Mouse (Mus musculus): ENCODE results near the gene Sdr39u1. TPM values are rescaled to one million over a fixed set of nuclear protein-coding genes. Genes with fewer than 3 reads are reported as not detected.
A peak's percentile ranks its signal among the peaks of the same experiment; 100 is the strongest.

Gene Sdr39u1
- polyA plus RNA-seq, 1 experiment: 218 TPM

DNA sequence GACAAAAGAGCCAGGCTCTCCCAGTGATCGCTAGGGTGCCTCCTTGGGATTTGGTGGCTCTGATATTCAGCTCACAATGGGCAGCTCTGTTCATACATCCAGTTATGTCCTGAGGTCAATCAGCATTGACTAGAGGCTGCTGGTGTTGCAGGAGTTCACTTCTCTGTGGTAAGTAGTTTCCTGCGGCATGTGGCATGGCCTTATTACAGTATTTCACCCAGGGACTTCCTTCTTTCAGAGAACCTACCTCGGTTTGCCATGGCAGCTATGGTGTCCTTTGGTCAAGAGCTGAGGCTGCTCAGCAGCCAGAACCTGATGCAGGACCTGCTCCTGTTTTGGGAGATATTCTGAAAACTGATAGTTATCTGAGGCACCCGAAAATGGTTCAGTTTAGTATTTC lies 26.8 kb upstream of the Sdr39u1 start:
- no peaks in the 10 kb centered on the region for H3K4me1 ChIP-seq (ENCODE audit: control insufficient read depth, insufficient read depth, low read length)
- no peak for TF ChIP-seq CTCF (IDR thresholded peaks at IDR 0.05; ENCODE audit: borderline replicate concordance, insufficient read depth, low read depth, low read length)
- no peak for TF ChIP-seq POLR2A (IDR thresholded peaks at IDR 0.05; ENCODE audit: borderline replicate concordance, insufficient read depth, low read length)
- no peak for DNase-seq
- 88% methylated on average over 4 of the region's 4 CpGs for WGBS
- no peak overlapping the region for H3K4me3 ChIP-seq (replicated peaks; ENCODE audit: insufficient read depth, low read depth, low read length)
- H3K27ac ChIP-seq (ENCODE audit: insufficient read depth, low read length): no peak overlapping the region
- no peaks in the 10 kb centered on the region for H3K27me3 ChIP-seq (ENCODE audit: control insufficient read depth, insufficient read depth, low read length)

DNA sequence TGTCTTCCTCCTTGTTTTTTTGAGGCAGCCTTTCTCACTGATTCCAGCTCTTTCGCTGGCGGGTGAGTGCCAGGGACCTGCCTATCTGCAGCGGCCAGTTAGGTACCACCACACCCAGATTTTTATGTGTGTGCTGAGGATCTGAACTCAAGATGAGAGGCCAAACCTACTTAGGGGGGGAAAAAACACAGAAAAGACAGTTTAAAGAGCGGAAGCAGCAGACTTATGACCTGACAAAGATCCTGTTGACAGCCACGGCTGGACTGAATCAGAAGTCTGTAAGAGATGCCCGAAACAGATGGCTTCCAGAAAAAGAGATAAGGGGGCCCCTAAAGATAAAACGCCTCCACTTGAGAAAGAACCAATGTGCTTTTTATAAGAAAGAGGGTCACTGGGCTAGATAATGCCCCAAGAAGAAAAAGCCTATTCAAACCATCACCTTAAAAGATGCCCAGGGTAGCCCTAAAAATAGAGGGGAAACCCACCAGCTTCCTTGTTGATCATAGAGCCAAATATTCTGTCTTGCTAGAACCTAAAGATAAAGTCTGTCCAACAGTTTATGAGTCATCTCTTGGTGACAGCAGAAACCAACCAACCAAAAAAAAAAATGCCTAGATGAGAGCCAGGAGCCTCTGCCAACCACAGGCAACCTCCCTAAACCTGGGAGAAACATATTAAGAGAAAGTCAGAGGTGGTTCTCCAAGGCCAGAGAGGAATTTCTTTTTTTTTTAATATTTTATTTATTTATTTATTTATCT lies 22.6 kb upstream of the Sdr39u1 start:
- DNase-seq: peak in 1 of 2 experiments; percentile 20
- Histone ChIP-seq H3K27me3 (ENCODE audit: control insufficient read depth, insufficient read depth, low read length) (no peaks in the 10 kb centered on the region), H3K27ac (ENCODE audit: insufficient read depth, low read length) (no peak overlapping the region), H3K4me1 (ENCODE audit: control insufficient read depth, insufficient read depth, low read length) (no peaks in the 10 kb centered on the region), H3K4me3 (replicated peaks; ENCODE audit: insufficient read depth, low read depth, low read length) (no peak overlapping the region)
- 75% methylated on average over 7 of the region's 7 CpGs for WGBS
- TF ChIP-seq CTCF (IDR thresholded peaks at IDR 0.05; ENCODE audit: borderline replicate concordance, insufficient read depth, low read depth, low read length): no peak
- no peak for TF ChIP-seq POLR2A (IDR thresholded peaks at IDR 0.05; ENCODE audit: borderline replicate concordance, insufficient read depth, low read length)

DNA sequence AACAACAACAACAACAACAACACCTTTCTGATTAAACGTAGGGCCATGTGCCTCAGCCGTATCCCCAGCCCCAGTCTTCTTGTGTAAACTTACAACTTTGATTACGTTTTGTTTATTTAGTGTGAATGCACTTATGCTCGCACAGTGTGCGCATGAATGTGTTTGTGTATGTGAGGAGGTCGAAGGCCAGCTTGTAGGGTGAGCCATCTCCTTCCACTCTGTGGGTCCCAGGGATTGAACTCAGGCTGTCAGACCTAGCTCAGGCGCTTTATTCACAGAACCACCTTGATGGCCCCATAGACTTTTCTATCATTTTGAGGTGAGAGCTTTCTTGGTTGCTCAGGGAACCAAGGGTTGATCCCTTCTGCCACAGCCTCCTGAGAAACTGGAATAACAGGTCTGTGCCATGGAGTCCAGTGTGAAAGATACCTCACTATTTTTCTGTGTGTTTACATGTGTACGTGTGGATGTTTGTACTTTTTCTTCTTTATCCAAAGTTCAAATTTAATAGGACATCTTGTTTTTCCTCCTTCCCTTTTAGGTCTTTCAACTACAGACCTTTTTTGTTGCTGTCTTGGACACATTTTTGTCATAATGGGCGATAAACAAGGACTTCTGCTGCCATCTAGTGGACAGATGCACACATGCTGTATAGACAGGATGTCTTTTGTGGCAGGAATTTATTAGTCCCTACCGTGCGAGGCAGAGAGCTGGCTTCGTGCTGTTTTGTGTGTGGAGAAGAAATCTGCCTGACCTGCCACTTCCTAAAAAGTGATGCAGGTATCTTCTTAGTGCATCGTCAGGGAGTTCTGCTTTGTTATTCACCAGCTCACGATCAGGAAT lies 18.4 kb upstream of the Sdr39u1 start:
- TF ChIP-seq CTCF (IDR thresholded peaks at IDR 0.05; ENCODE audit: borderline replicate concordance, insufficient read depth, low read depth, low read length) (peak; percentile 67), POLR2A (IDR thresholded peaks at IDR 0.05; ENCODE audit: borderline replicate concordance, insufficient read depth, low read length) (no peak)
- Histone ChIP-seq H3K27me3 (ENCODE audit: control insufficient read depth, insufficient read depth, low read length) (no peaks in the 10 kb centered on the region), H3K27ac (ENCODE audit: insufficient read depth, low read length) (no peak overlapping the region), H3K4me1 (ENCODE audit: control insufficient read depth, insufficient read depth, low read length) (no peaks in the 10 kb centered on the region), H3K4me3 (replicated peaks; ENCODE audit: insufficient read depth, low read depth, low read length) (no peak overlapping the region)
- WGBS: 45% methylated on average over 14 of the region's 14 CpGs
- peak; percentile 74 to 81 for DNase-seq

DNA sequence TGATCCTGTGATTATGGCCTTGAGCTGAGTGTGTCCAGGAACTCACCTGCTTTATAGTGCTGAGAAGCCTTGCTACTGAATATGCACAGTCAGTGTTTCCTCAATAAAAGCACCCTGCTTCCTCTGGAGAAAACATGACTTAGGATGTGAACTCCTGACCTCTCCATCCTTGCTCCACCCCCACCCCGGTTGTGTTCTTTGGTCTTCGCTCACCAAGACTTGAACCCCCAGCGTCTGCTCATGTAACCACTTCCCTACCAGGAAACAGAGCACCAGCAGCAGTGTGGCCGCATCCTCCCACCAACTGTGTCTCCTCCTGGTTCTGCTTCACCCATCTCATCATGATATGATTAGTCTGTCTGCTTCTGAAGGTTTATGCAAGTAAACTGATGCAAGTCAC lies 13.3 kb upstream of the Sdr39u1 start:
- no peaks in the 10 kb centered on the region for H3K4me1 ChIP-seq (ENCODE audit: control insufficient read depth, insufficient read depth, low read length)
- DNase-seq: no peak
- H3K4me3 ChIP-seq (replicated peaks; ENCODE audit: insufficient read depth, low read depth, low read length): no peak overlapping the region
- no peak overlapping the region for H3K27ac ChIP-seq (ENCODE audit: insufficient read depth, low read length)
- WGBS: 63% methylated on average over 4 of the region's 4 CpGs
- no peaks in the 10 kb centered on the region for H3K27me3 ChIP-seq (ENCODE audit: control insufficient read depth, insufficient read depth, low read length)
- TF ChIP-seq POLR2A (IDR thresholded peaks at IDR 0.05; ENCODE audit: borderline replicate concordance, insufficient read depth, low read length) (no peak), CTCF (IDR thresholded peaks at IDR 0.05; ENCODE audit: borderline replicate concordance, insufficient read depth, low read depth, low read length) (no peak)

DNA sequence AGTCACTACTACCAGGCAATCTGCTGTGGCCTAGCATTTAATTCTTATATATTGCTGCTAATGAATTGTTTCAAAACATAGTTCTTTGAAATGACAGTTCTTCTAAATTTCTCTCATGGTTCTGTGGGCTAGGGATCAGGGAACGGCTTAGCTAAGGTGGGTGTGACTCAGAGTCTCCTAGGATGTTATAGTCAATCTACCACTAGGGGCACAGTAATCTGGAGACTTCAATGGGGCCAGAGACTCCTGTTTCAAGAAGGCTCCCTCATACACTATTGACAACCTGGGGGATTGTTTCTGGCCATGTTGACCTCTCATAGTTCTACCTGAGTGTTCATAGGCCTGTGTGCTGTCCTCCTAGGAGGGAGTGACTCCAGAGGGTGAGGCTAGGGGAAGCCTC lies 5.4 kb upstream of the Sdr39u1 start:
- no peak for TF ChIP-seq POLR2A (IDR thresholded peaks at IDR 0.05; ENCODE audit: borderline replicate concordance, insufficient read depth, low read length)
- TF ChIP-seq CTCF (IDR thresholded peaks at IDR 0.05; ENCODE audit: borderline replicate concordance, insufficient read depth, low read depth, low read length): peak; percentile 18; the same call in 1 of the 2 replicates
- no peaks in the 10 kb centered on the region for H3K27me3 ChIP-seq (ENCODE audit: control insufficient read depth, insufficient read depth, low read length)
- DNase-seq: no peak
- H3K4me3 ChIP-seq (replicated peaks; ENCODE audit: insufficient read depth, low read depth, low read length): no peak overlapping the region
- H3K4me1 ChIP-seq (ENCODE audit: control insufficient read depth, insufficient read depth, low read length): no peaks in the 10 kb centered on the region
- H3K27ac ChIP-seq (ENCODE audit: insufficient read depth, low read length): no peak overlapping the region
- 13% methylated on average over 1 of the region's 1 CpGs for WGBS

DNA sequence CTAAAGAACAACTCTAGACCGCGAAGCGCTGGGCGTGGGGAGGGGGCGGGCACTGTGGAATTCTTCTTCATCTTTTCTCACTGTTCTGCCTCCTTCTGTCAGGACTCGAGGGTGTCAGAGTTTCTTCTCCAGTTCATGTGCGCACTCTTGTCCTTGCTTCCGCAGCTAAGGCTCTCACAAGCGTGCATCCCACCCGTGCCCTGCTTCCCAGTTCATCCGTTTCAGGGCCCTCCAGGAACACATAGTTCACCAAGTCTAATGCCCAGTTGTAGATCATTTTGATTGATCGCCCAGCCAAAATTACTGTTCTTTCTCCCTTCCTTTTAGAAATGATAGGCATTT lies 292 bp upstream of the Sdr39u1 start:
- TF ChIP-seq POLR2A (IDR thresholded peaks at IDR 0.05; ENCODE audit: borderline replicate concordance, insufficient read depth, low read length) (no peak), CTCF (IDR thresholded peaks at IDR 0.05; ENCODE audit: borderline replicate concordance, insufficient read depth, low read depth, low read length) (no peak)
- no peak for DNase-seq
- Histone ChIP-seq H3K27me3 (ENCODE audit: control insufficient read depth, insufficient read depth, low read length) (no peaks in the 10 kb centered on the region), H3K4me3 (replicated peaks; ENCODE audit: insufficient read depth, low read depth, low read length) (peak overlapping the region; percentile 86), H3K4me1 (ENCODE audit: control insufficient read depth, insufficient read depth, low read length) (peaks cover 3% of the 10 kb centered on the region; the same call in 1 of the 2 replicates), H3K27ac (ENCODE audit: insufficient read depth, low read length) (peak overlapping the region; percentile 86)
- 6% methylated on average over 12 of the region's 12 CpGs for WGBS

DNA sequence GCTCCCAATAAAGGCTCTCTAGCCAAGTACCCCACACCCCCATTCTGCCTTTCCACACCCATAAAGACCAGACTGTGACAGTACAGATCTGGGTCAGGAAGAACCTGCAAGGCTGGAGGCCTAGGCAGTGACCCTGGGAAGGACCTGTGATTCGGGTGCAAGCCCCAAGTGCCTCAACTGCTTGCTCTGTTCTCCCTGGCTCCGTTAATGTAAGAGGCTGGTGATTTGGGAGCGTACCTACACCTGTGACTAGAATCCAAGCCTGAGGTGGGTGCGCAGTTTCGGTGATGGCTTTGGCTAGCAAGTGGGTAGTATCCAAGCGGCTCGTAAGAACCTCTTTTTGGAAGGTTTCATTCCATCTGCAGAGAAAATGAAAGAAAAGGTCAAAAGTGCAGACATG lies 1.1 kb downstream of the Sdr39u1 start:
- peak overlapping the region; percentile 86 for H3K4me3 ChIP-seq (replicated peaks; ENCODE audit: insufficient read depth, low read depth, low read length)
- no peak for TF ChIP-seq CTCF (IDR thresholded peaks at IDR 0.05; ENCODE audit: borderline replicate concordance, insufficient read depth, low read depth, low read length)
- TF ChIP-seq POLR2A (IDR thresholded peaks at IDR 0.05; ENCODE audit: borderline replicate concordance, insufficient read depth, low read length): peak; percentile 32; the same call in 1 of the 2 replicates
- peak overlapping the region; percentile 86 for H3K27ac ChIP-seq (ENCODE audit: insufficient read depth, low read length)
- peak in 1 of 2 experiments; percentile 42 for DNase-seq
- H3K27me3 ChIP-seq (ENCODE audit: control insufficient read depth, insufficient read depth, low read length): no peaks in the 10 kb centered on the region
- 82% methylated on average over 7 of the region's 7 CpGs for WGBS
- peaks cover 3% of the 10 kb centered on the region; the same call in 1 of the 2 replicates for H3K4me1 ChIP-seq (ENCODE audit: control insufficient read depth, insufficient read depth, low read length)

Data from cerebellum, adult 2 months (tissue).